Mouse (Mus musculus): ENCODE measurements around the gene Gpr39.

DNA sequence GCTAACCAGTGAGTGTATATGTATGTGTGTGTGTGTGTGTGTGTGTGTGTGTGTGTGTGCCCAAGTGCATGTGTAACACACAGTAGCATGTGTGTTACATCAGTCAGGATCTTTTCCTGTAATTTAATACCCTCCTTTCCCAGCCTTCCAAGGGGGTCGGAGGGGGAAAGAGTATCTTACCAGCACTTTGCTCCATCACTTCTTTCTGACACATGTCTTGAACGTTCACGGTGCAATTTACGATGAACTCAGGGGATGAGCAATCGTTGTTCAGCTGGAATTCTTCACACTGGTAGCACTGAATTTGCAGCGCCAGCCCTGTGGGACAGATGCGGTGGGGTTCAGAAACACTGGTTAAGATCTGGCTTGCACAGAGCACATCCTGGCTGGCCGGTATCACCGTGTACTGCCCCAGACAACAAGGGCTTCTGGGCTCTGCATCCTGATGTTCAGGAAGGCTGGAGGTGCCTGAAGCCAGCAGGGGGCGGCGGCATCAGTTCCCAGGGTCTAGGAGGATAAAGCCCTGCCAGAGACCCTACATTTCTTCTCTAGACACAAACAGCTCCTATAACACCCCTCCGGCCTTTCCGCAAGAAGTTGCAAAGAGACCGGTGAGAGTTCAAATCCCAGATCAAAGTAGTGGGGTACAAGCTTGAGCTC lies 233.5 kb downstream of the Gpr39 start:
- peak; percentile 38; the same call in 1 of the 2 replicates for TF ChIP-seq CTCF (IDR thresholded peaks at IDR 0.05; ENCODE audit: insufficient read depth, low read depth, low read length)
- no peak for TF ChIP-seq POLR2A (IDR thresholded peaks at IDR 0.05; ENCODE audit: insufficient read depth, low read depth, low read length)

Measured in olfactory bulb, adult 2 months (tissue).